In genomic region chr10:103855211-103855610, GRCm38 (mm10) we compare ENCODE assay signal across 20 mouse cellular contexts.
DNase-seq lines count a peak whose midpoint lies in the region; ATAC-seq and TF ChIP-seq lines count a peak whose summit lies in the region.
"Had no signal": no experiment of that assay in that cellular context is flagged by ENCODE, and none has a peak within 500 bp of the region (broad histone marks: within the 10 kb centered on the region; RNA-seq: fewer than 3 reads in every experiment).

No protein-coding gene starts in this region.

- H3K36me3 ChIP-seq in kidney, adult 2 months (ENCODE audit: control insufficient read depth, insufficient read depth, low read length), result no peaks in the 10 kb centered on the region
- H3K36me3 ChIP-seq: embryonic facial prominence, embryonic 13.5 days; forebrain, embryonic 12.5 days; heart, embryonic 12.5 days; hindbrain, embryonic 10.5 days; intestine, embryonic 15.5 days had no signal

- H3K4me1 ChIP-seq in kidney, adult 2 months (ENCODE audit: control insufficient read depth, insufficient read depth, low read length), result no peaks in the 10 kb centered on the region
- H3K4me1 ChIP-seq: embryonic facial prominence, embryonic 13.5 days; forebrain, embryonic 12.5 days; heart, embryonic 12.5 days; hindbrain, embryonic 10.5 days; intestine, embryonic 15.5 days had no signal

- 68% methylated on average over 1 of the region's 1 CpGs for WGBS in kidney, adult 2 months

- peak; percentile 2 to 3 for DNase-seq in cerebellum, postnatal 25 days
- DNase-seq in kidney, postnatal 14 days, result peak; percentile 2
- DNase-seq in kidney, adult 2 months, result no peak
- DNase-seq in adrenal gland, adult 2 months, result peak; percentile 9
- DNase-seq in adrenal gland, postnatal 25 days, result peak; percentile 16
- no peak for DNase-seq in layer of hippocampus, adult 2 months (ENCODE audit: low spot score in 2 of 2)
- no peak for DNase-seq in liver
- DNase-seq: cerebellum, adult 11-12 months; cerebellum, adult 9-10 months; cerebellum, postnatal 36 days; forebrain, postnatal 0 days; heart, adult 2 months had no signal

- H3K27me3 ChIP-seq in kidney, adult 2 months (replicated peaks; ENCODE audit: control insufficient read depth, insufficient read depth, low read length), result no peaks in the 10 kb centered on the region
- H3K27me3 ChIP-seq: embryonic facial prominence, embryonic 13.5 days; forebrain, embryonic 12.5 days; heart, embryonic 12.5 days; intestine, embryonic 15.5 days; Patski had no signal

- no peak for TF ChIP-seq POLR2A in kidney, adult 2 months (IDR thresholded peaks at IDR 0.05; ENCODE audit: low read depth, low read length)

- no peak overlapping the region for H3K27ac ChIP-seq in kidney, adult 2 months (ENCODE audit: insufficient read depth, low read depth, low read length)
- H3K27ac ChIP-seq in layer of hippocampus, adult 2 months, result no peak overlapping the region
- H3K27ac ChIP-seq: embryonic facial prominence, embryonic 13.5 days; forebrain, embryonic 12.5 days; heart, adult 2 months; hindbrain, embryonic 10.5 days; hindbrain, embryonic 14.5 days; intestine, embryonic 15.5 days had no signal

- no peak for ATAC-seq in cerebellum, adult (ENCODE audit: insufficient number of reproducible peaks, low FRiP score, low TSS enrichment)
- ATAC-seq: forebrain, postnatal 0 days; intestine, embryonic 15.5 days; Patski had no signal

- no peak overlapping the region for H3K4me3 ChIP-seq in kidney, adult 2 months (ENCODE audit: insufficient read depth, low read depth, low read length)
- no peak overlapping the region for H3K4me3 ChIP-seq in layer of hippocampus, adult 2 months
- H3K4me3 ChIP-seq: embryonic facial prominence, embryonic 13.5 days; forebrain, embryonic 12.5 days; heart, adult 2 months; heart, embryonic 12.5 days; hindbrain, embryonic 10.5 days; intestine, embryonic 15.5 days had no signal

- no peak for TF ChIP-seq CTCF in kidney, adult 2 months (conservative IDR thresholded peaks at IDR 0.05; ENCODE audit: insufficient read depth, insufficient read length, low read depth, low read length)
- no peak for TF ChIP-seq CTCF in layer of hippocampus, adult 2 months (conservative IDR thresholded peaks at IDR 0.05)

Comparison
In these comparisons a context has a peak if more than half of its experiments do, and no peak if none do; other contexts are left out.
1. DNase-seq: peak in cerebellum, postnatal 25 days (2 of 2), kidney, postnatal 14 days (single experiment), adrenal gland, adult 2 months (single experiment) and adrenal gland, postnatal 25 days (single experiment); none in kidney, adult 2 months (single experiment), layer of hippocampus, adult 2 months (0 of 2) and liver (single experiment).